Mouse (Mus musculus) CD8-positive naive resting alpha-beta T cell, adult 2 months (primary cell): Measurements from ENCODE around the gene Car6.

Experiments
- DNase-seq, 2 experiments: peaks; one replicate each; pipeline ENCODE4 v3.0.0; 2022; ENCODE audit warnings: low read depth in 2 of 2, low spot score in 2 of 2

Gene Car6

DNA sequence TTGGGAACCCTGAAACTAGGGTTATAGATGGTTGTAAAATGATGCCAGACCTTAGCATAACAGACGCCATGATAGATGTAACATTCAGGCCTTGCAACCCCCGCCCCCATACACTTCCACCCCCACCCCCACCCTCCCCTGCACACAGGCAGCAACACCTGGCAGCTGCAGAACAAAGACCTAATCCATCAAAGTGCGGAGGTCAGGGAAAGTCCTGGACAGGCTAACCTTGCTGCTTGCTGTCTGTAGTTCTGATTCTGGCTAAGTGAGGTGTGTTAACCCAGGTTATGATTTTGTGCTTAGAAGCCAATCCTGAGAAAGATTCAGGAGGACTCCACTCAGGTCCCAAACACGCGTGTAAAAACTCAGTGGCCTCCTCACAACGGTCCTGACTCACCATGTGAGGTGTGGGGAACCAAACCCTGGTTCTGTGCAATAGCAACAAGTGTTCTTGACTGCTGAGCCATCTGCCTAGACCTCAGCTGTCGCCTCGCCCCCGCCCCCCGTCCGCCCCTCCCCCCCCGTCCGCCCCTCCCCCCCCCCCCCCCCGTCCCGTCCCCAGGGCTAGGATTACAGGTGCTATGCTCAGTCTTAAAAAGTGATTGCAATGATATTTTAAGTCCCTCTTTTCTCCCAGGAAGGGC is 28.7 kb upstream of the Car6 start:
- no peak for DNase-seq

DNA sequence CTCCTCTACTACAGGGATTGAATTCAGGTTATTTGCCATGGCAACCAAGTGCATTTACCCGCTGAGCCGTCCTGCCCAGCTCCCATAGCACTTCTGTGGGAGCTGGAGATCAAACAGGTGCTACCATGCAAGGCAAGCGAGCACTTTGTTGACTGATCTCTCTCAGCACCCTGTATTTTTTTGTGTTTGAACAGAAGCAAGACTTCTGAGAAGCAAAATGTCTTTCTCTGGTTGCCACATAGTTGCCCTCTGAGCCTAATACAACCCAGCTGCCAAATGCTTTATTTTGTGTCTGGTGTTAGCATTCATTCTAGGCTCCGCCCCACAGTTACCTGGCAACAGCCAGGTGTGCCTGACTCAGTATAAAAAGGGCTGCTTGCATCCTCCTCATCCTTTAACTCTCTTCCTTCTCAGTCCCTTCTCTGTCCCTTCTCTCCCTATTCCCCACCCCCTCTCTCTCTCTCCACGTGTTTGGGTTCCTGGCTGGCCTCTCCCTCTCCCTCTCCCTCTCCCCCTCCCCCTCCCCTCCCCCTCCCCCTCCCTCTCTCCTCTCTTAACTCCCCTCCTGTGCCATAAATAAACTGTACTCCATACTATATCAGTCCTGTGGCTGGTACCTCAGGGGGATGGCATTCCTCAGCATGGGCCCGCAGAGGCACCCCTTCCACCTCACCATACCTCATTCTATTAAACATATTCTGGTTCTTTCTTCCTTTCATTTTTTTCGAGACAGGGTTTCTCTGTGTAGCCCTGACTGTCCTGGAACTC is 27.6 kb upstream of the Car6 start:
- no peak for DNase-seq

DNA sequence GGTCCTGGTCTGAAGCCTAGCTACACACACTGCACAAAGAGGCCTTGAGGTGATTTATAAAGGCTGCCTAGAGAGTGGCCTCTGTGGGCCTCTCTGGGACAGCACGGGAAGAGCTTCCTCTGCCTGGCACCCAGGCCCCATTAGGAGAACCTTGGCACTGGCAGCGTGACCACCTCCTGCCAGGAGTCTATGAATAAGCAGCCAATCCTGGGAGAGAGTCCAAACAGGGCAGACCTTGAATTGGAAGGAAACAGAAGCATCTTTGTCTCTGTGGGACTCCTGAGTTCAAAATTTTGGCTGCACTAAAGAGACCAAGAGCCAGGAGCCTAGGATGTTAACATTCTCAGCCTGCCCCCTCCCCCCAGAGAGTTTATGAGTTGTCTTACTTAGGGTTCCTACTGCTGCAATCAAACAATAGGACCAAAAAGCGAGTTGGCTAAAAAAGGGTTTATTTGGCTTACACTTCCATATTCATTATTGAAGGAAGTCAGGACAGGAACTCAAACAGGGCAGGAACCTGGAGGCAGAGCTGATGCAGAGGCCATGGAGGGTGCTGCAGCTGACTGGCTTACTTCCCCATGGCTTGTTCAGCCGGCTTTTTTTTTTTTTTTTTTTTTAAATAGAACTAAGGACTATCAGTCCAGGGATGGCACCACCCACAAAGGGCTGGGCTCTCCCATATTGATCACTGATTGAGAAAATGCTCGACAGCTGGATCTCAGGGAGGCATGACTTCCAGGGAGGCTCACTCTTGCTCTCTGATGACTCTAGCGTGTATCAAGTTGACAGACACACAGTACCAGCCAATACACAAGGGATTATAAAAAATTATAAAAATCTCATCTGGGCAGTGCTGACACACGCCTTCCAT is 25.9 kb upstream of the Car6 start:
- DNase-seq, result no peak

DNA sequence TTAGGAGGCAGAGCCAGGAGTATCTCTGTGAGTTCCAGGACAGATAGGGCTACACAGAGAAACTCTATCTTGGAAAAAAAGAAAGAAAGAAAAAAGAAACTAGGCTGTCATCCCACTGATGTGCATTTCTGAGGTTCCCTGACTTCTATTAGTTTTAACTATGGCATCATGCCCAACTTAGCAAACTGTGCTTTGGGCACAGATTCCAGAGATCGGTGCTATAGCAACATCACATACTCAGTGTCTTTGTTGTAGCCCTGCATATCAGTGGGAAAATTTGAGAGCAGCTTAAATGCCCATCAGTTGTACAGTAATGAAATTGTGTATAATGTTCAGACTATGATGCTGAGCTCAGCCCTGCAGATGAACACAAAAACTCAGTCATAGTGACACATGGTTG is 24.6 kb upstream of the Car6 start:
- no peak for DNase-seq

DNA sequence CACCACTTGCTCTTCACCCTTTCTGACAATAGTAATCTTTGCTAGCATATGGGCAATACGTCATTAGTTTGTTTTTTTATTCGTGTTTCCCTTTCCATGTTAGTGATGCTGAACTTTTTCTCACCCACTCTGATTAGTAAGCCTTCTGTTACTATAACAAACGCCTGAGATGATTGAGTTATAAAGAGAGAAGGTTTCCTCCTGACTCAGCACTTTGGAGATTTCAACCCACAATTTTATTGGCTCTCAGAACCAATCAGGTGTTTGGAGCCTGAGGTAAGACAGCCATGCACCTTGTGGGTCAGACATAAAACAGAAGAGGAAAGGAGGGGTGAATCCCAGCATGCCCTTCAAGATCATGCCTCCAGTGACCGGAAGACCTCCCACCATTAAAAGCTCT is 22.7 kb upstream of the Car6 start:
- DNase-seq, result no peak

DNA sequence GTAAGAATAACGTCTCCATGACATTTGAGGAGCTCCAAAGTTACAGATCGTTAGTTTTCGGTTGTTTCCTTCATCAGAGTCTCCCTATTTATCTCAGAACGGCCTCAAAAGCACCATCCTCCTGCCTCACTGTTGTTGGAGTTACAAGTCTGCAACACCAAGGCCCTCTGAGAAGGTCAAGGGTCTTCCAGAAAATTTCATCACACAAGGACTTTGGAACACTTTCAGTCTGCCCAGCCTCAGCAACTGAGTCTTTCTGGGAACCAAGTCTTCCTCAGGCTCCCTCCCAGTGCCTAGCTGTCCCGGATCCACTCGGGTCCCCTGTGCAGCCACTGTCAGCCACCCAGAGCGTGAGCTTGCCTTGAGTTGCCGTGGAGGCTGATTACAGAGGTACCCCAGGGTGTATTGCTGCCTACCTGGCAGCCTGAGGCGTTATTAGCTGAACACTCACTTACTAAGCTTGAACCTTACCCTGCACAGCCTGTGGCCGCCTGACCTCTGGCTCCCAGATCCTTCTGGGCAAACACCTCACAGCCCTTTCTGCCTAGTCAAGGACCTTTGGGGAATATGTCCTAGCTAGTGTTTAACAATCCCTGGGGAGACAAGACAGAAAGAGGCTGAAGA is 20.0 kb upstream of the Car6 start:
- DNase-seq, result no peak

DNA sequence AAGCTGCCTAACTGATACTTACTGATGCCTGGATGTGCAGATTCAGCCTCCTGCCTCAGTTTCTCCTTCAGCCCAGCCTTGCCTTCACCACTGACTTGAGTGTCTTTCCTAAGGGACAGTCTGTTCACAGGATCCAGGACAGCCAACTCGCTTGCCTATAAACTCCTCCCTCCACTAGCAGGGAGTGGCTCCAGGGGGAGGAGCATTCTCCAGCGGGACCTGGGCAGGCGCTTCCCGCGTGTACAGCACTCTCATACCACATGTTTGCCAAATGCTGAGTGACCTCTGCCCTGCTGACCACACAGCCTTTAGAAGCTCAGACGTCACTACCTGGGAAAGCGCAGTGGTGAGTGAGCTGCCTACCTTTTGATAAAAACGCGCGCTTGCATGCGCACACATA is 19.5 kb upstream of the Car6 start:
- no peak for DNase-seq

DNA sequence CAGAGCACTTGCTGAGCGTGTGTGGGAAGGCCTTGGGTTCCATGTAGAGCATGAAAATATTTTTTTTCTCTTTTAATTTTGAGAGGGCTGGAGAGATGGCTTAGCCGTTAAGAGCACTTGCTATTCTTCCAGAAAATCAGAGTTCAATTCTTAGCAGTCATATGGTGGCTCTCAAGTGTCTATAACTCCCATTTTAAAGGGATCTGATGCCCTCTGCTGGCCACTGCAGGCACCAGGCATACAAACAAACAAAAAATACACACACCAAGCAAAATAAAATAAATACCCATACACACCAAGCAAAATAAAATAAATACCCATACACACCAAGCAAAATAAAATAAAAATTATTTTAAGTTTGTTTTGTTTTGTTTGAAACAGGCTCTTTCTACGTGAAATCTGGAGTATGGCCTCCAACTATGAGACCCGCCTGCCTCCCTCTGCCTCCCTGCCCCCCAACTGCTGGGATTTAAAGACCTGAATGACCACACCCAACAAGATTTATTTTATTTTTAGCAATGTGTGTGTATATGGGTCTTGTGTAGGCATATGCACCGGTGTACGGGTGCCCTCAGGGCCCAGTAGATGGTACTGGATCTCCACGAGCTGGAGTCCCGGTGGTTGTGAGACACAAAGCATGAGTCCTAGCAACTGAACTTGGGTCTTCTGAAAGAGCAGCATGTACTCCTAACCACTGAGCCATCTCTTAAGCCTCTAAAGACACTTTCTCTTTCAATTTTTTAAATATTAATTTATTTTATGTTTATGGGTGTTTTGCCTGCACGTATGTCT is 18.6 kb upstream of the Car6 start:
- peak in 1 of 2 experiments; percentile 49 for DNase-seq

DNA sequence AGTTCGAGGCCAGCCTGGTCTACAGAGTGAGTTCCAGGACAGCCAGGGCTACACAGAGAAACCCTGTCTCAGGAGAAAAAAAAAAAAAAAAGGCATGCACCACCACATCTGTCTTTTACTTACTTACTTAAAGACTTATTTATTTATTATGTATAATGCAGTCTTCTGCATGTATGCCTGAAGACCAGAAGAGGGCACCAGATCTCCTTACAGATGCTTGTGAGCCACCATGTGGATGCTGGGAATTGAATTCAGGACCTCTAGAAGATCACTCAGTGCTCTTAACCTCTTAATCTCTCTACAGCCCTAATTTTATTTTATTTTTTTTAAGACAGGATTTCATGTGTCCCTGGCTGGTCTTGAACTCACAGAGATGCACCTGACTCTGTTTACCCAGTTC is 16.8 kb upstream of the Car6 start:
- no peak for DNase-seq

DNA sequence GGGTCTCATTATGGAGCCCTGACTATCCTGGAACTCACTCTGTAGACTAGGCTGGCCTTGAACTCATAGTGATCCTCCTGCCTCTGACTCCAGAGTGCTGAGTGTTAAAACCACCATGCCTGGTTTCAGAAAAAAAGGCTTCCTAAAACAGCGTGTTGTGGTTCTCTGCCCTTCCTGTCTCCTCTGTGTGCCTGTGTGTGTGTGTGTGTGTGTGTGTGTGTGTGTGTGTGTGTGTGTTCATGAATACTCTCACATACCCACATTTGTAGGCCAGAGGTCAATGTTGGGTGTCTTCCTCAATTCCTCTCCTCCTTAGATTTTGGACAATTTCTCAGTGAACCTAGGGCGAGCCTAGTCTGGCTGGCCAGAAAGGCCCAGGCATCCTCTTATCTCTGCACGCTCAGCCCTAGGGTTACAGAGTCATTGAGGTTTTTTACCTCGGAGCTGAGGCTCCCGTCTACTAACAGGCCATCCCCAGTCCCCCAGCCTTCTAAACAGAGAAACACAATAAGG is 16.0 kb upstream of the Car6 start:
- no peak for DNase-seq

DNA sequence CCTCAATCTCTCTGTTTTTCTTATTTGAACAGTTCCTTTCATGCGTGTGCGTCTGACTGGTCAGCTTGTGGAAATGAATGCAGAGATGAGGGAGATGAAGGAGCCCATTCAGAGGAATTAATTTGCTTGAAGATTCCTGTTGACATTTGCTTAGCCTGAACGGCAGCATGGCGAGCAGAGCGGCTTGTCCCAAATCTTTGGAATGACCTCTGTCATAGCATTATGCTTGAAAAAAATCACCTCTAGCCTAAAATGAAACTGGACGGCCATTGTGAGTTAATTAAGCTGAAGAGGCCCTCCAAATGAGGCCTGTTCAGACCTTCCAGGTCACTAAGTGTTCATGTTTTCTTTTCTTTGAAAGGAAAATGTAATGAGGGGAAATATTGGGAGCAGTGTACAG is 15.3 kb upstream of the Car6 start:
- DNase-seq, result no peak

DNA sequence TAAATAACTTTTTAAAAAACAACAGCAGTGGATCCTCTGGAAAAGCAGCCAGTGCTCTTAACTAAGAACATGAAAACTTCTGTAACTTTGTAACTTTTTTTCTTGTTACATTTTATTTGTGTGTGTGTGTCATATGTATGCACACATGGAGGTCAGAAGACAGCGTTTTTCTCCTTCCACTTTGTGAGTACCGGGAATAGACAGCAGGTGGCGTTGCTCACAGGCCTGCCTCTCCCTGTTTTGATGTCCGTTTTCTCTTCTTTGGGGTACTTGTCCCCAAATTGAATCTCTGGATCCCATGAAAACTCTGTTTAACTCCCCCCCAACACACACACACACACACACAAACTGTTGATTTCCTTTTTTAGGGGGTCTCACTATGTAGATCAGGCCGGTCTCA is 12.8 kb upstream of the Car6 start:
- DNase-seq, result no peak

DNA sequence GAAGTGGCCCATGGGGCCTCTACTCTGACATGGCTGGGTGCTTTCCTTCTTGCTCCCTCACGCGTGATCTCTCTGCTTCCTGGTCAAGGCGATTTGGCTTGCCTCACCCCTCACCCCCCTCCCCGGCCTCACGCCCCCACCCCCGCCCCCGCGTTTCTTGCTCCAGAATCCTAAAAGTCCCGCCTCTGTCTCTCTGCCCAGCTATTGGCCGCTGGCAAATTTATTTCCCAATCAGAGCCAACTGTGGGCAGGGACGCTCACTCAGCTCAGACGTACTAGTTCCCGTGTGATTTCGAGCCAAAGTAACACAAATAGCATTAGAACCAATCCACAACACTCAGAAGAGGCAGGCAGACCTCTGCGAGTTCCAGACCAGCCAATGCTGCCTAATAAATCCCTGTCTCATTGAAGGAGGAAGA is 11.4 kb upstream of the Car6 start:
- DNase-seq, result no peak

DNA sequence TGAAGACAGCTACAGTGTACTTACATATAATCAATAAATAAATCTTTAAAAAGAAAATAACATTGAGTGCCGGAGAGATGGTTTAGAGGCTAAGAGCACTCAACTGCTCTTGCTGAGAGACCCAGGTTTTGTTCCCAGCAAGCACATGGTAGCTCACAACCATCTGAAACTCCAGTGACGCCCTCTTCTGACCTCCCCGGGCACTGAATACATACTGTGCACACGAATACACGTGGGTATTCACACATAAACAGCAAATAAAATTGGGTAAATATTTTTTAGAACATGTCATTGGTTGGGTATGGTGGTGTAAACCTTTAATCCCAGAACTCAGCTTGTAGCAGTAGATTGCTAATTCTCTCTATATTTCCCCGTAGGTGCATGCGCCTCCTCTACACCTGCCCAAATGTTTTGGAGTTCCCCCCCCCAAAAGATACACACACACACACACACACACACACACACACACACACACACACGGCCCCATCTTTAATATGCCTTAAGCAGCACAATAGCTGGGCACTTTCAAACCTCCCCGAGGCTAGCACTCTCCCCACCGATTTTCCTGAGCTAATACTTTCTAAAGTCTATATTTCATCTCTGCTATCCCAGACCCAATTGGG is 10.9 kb upstream of the Car6 start:
- DNase-seq, result no peak

DNA sequence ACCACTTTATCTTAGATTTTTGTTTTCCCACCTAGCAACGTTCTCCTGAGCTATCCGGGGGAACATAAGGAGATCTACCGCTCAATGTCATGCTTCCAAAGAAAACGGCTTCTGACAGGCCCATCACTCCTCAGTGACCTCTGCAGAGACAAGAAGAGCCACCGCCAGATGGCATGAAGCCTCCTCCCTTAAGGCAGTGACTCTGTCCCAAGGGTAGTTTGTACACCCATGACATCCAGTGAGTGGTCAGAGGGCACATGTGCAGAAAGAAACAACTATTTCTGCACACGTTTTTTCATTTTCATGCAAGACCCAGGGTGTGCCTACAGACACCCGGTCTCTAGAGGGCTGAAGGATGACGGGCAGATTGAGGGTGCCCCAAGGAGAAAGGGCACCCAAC is 9.2 kb upstream of the Car6 start:
- no peak for DNase-seq

DNA sequence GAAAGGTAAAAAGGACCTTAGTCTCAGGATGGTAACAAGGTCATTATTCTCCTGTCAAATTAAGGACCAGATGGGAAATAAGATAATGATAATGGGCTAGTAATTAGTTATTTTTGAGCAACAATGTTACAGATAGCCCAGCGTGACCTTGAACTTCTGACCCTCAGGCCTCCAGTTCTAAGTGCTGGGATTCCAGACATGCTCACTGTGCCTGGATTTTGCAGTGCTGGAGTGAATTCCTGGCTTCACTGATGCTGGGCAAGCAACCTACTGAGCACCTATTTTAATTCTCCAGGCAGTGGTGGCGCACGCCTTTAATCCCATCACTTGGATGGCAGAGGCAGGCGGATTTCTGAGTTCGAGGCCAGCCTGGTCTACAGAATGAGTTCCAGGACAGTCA is 8.6 kb upstream of the Car6 start:
- no peak for DNase-seq

DNA sequence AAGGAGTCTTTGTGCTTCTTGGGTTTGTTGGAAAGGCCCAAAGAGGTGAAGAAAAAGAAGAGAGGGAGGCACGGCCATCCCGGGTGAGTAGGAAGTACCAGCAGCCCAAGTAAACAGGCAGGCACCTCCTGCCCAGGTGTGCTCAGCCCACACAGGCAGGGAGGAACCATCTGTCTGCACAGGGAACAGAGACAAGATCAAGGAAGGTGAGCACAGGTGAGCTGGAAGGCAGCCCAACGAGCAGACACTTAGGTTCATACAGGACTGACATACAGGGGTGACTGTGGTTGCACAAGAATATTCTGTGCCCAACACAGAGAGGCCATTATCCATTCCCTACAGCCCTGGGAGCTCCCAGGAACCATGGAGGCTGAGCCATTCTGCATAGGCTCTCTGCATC is 3.7 kb upstream of the Car6 start:
- DNase-seq, result no peak

DNA sequence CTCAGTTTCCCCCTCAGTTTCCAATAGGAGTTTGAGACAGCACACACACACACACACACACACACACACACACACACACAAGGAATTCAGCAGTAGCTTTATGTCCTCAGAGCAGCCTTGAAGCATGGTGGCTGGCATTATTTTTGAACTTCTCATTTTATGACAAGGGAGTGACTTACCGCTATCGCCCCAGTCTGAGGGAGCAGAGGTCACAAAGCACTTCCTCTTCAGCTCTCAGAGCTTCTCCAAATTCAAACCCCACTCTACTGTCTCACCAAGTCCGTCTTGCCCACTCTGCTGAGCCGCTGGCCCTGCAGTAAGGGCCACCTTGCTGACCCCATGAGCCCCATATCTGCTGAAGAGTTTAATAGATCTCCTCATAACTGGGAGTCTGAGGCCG is 1.6 kb upstream of the Car6 start:
- DNase-seq, result no peak

DNA sequence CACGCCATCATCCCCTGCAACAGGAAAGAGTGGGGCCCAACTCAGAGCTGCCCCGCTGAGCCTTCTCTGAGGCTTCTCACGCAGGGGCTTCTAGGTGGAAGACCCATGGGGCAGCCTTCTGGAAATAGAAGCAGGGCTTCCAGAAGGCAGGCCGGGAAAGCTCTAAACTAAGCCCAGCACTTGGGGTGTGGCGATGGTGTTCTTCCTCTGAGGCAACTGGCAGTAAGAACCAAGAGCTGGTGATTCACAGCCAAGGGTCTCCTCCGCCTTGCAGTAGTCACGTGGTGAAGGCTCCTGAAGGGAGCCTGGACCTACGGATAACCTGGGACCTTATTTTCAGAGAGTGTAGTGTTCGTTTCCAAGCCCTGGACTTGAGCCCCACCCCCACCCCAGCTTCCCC is 2.9 kb downstream of the Car6 start:
- no peak for DNase-seq

DNA sequence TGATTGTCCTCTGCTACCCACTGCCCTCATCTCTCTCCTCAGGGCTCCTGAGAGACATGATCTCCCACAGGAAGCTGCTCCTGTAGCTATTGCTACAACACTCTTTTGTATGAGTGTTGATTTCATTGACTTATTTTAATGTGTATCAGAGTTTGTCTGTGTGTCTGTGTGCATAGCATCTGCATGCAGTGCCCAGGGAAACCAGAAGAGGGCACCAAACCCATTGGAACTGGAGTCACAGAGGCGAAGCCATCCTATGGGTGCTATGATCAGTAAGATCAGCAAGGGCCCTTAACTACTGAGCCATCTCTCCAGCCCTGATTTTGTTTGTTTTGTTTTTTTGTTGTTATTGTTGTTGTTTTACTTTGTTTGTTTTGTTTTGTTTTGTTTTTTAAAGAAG is 7.2 kb downstream of the Car6 start:
- DNase-seq, result peak; percentile 35 to 57
